In the genomic region with DNA sequence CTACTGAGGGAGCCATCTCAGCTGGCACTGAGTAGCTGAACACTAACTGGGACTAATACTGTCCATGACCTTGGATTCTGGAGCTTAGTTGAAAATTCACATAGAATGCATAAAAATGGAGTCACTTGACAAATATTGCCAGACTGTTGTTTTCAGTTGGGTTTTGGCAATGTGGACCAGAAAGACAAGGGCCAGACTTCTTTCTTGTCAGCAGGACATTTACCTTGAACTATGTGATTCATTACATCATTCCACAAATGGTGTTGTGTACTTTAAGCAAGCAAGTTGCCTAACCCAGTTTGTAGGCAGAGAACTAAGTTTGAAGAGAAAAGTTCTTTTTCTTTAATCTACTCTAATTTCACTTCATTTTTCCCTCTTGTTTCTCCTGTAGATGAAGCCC, we compare ENCODE assay signal across 25 mouse cellular contexts.
"Had no signal": no experiment of that assay in that cellular context is flagged by ENCODE, and none has a peak within 500 bp of the region (broad histone marks: within the 10 kb centered on the region; RNA-seq: fewer than 3 reads in every experiment).

No protein-coding gene starts in this region.

- H3K9me3 ChIP-seq: heart, embryonic 10.5 days; heart, embryonic 12.5 days; hindbrain, embryonic 13.5 days; hindbrain, embryonic 15.5 days; kidney, embryonic 15.5 days; limb, embryonic 13.5 days; limb, embryonic 15.5 days had no signal

- H3K4me1 ChIP-seq: heart, embryonic 10.5 days; heart, embryonic 12.5 days; hindbrain, embryonic 13.5 days; hindbrain, embryonic 15.5 days; kidney, embryonic 15.5 days; limb, embryonic 13.5 days; limb, embryonic 15.5 days had no signal

- H3K27me3 ChIP-seq: heart, embryonic 12.5 days; hindbrain, embryonic 13.5 days; hindbrain, embryonic 15.5 days; kidney, embryonic 15.5 days; limb, embryonic 13.5 days; limb, embryonic 15.5 days had no signal

- H3K4me3 ChIP-seq: gastrocnemius, adult 2 months; heart, embryonic 10.5 days; heart, embryonic 12.5 days; hindbrain, embryonic 13.5 days; hindbrain, embryonic 15.5 days; kidney, embryonic 15.5 days; limb, embryonic 13.5 days; limb, embryonic 15.5 days had no signal

- H3K4me2 ChIP-seq: heart, embryonic 12.5 days; hindbrain, embryonic 13.5 days; hindbrain, embryonic 15.5 days; kidney, embryonic 15.5 days; limb, embryonic 13.5 days; limb, embryonic 15.5 days had no signal

- DNase-seq: gastrocnemius, adult 2 months; gastrocnemius, postnatal 10 days; gastrocnemius, postnatal 25 days; heart, adult 18-20 months; heart, postnatal 10 days; heart, postnatal 4 days; kidney, adult 11 months; kidney, adult 2 months; kidney, adult 9 months; kidney, postnatal 14 days; kidney, postnatal 36 days; layer of hippocampus, adult 9-11 months; layer of hippocampus, postnatal 36 days; left cerebral cortex, postnatal 4 days had no signal

- ATAC-seq: hindbrain, postnatal 0 days; intestine, embryonic 16.5 days had no signal

- H3K36me3 ChIP-seq: heart, embryonic 10.5 days; heart, embryonic 12.5 days; hindbrain, embryonic 13.5 days; hindbrain, embryonic 15.5 days; kidney, embryonic 15.5 days; limb, embryonic 13.5 days; limb, embryonic 15.5 days had no signal

- H3K27ac ChIP-seq: gastrocnemius, adult 2 months; heart, embryonic 10.5 days; hindbrain, embryonic 13.5 days; hindbrain, embryonic 15.5 days; hindbrain, postnatal 0 days; kidney, embryonic 15.5 days; kidney, postnatal 0 days; limb, embryonic 13.5 days; limb, embryonic 15.5 days; liver, embryonic 14.5 days had no signal

- H3K9ac ChIP-seq: heart, embryonic 12.5 days; hindbrain, embryonic 13.5 days; hindbrain, embryonic 15.5 days; kidney, embryonic 15.5 days; limb, embryonic 13.5 days; limb, embryonic 15.5 days; liver, embryonic 14.5 days had no signal
